Mouse (Mus musculus): ENCODE results near the gene Tmem88.

Gene Tmem88

DNA sequence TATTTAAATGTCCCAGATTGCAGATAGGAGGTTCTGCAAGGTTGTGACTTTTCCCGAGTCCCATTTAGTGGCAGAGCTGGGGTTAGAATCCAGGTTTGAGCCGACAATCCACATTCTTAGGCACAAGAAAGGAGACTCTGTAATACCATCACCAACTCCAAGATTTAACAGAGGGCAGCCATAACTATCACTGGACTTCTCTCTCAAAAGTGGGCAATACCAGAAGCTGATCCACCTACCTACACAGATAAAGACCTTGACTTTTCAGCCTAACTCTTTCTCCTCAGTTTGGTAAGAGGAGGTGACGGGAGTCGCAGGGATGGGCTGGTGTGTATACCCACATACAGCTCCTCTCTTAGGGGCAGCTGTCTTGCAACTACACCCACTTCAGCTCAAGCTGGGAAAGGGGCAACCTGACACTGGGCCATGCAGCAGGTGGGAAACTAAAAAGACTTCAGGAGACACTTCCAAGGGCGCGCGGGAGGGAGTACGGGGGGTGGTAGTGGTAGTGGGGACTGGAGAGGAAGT is 19.0 kb upstream of the Tmem88 start:
- in situ Hi-C loops (cut with MseI, MboI), result no loop called here

DNA sequence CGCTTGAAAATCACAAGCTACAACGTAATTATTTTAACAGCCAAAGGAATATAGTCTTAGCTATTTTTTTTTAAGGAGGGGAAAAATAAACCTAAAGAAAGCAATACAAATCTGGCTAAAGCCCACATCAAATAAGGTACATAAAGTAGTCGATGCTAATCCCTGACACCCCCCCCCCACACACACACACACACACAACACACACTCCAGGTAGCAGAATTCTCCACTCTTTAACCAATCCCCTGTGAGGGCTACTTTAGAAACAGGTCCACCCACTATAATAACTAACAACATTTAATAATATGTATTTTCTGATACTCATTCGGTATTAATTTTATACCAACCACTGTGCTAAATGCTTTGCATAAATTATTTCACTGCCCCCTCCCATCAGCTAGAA is 18.5 kb upstream of the Tmem88 start:
- in situ Hi-C loops (cut with MseI, MboI), result no loop called here

GRCm38 (mm10) chr11:69415668-69416451 is 17.8 kb upstream of the Tmem88 start:
- in situ Hi-C loops (cut with MseI, MboI), result no loop called here

GRCm38 (mm10) chr11:69415327-69415667 is 17.3 kb upstream of the Tmem88 start:
- in situ Hi-C loops (cut with MseI, MboI), result no loop called here

DNA sequence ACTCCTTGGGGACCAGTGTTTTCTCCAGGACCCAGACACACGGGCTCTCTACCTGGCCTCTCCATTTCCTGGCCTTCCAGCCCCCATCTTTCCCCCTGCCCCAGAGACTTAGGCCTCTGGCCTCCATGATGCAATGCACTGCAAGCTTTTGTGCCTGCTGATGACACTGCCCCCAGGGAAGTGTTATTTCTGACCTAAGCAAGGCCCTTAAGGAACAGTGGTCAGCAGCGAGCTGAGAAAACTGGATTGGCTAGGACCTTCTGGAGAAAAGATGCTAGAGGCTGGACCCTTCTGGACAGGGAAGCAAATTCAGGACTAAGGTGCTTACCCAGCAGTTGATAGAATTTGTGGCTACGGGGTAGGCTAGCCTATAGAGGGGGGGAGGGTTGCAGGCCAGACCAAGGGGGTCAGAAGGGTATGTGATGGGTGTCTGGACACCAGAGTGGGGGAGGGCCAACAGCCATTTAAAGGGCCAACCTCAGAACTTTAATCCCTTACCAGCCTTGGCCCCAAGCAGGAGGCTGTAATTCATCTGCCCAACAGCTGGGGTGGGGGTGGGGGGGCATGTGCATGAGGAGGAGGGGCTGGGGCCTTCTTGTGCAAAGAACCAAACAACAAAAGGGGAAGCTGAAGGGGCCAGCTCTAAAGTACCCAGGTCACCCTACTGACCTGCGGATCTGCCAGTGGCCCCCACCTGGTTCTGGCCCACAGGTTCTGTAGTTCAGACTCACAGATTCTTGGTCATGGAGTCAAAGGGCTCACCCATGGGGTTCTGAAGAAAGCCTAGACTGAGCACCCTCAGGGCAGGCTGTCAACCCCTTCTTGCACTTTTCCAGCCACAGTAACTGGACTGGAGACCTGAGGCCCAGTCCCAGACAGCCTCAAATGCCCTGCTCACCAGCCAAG is 16.6 kb upstream of the Tmem88 start:
- in situ Hi-C loops (cut with MseI, MboI), result no loop called here

- in situ Hi-C loops (cut with MseI, MboI), result no loop called here
Observed at GRCm38 (mm10) chr11:69413221-69414181, 15.5 kb upstream of the Tmem88 start, which contains the start of gene Kdm6b. Kdm6b (minus strand) TSS chr11:69413675.

- in situ Hi-C loops (cut with MseI, MboI), result no loop called here
Observed at GRCm38 (mm10) chr11:69412548-69412947, 14.5 kb upstream of the Tmem88 start.

DNA sequence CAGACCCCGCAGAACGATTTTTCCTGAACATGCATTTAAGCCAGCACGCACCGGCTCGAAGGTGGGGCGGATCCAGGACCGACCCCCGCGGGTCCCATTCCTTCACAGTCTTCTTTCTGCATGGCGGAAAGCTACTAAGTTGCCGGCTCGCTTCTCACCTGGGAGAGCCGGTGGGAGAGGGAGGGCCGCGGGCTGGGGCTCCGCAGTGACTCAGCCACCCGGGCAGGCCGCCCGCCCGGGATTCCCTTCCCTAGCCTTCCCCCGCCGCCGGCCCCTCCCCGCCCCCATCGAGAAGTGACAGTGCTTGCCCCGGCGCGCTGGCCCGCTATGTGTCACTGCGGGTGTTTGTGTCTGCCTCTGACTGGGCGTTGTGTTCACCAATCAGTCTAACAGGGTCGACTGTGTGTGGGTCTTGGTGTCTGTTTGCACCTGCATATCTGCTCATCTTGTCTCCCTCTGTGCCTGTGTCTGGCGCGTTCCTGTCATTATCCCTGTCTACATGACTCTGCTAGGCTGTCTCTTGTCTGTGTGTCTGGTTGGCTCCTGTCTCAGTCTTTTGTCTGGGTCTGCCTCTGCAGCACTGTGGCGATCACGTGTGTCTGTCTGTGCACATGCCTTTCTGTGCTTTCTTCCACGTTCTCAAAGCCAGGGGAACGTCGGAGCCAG is 13.6 kb upstream of the Tmem88 start:
- in situ Hi-C loops (cut with MseI, MboI), result no loop called here

DNA sequence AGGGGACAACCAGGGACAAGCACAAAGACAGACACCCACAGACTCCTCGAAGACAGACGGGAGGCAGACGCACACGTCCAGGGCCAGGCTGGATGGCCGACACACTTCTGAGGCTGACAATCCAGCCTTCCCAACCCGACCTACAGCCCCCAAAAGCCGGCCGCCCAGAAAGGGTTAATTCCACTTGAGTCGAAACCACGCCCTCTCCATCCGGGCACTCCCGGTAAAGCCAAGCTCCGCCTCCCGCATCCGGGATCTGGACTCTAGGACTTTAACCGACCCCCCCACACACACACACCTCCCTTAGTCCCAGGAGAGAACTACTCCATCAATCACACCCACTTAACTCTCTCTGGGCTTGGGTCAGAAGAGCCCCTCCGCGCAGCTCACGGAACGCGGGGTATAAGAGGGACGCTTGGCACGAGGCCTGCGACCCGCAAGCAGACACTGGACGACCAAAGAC is 13.1 kb upstream of the Tmem88 start:
- in situ Hi-C loops (cut with MseI, MboI), result no loop called here

- in situ Hi-C loops (cut with MseI, MboI), result no loop called here
Observed at GRCm38 (mm10) chr11:69410310-69411072, 12.5 kb upstream of the Tmem88 start.

- in situ Hi-C loops (cut with MseI, MboI), result no loop called here
Observed at GRCm38 (mm10) chr11:69410045-69410309, 11.9 kb upstream of the Tmem88 start.

DNA sequence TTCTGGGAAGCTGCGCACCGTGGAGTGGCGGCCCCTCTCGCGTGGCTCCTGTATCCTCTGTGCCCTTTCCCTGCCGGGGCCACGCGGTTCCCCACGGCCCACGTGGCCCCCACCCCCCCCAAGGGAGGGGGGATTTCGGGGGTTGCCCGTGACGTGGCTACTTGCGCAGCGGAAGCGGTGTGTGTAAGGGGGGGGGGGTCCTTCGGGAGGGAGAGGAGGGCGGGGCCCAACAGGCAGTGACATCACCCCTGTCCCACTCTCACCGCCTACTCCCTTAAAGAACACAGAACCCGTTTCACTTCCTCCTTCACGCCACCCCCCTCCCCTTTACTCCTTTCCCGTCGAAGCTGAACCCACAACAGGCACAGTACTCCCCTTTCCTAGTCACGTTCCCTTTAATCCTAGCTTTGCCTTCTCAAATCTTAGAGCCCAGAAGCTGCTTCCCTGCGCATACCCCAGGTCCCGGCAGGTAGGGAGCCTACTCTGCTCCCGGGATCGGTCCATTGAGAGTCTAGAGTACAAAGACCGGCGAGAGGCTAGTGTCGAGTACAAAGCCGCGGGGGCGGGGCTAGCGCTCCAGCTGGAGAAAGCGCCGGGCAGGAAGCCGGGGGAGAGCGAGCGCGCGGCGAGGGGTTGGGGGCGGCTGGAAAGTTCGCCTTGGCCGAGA is 11.5 kb upstream of the Tmem88 start:
- in situ Hi-C loops (cut with MseI, MboI), result loop anchor here (10.0 kb wide), 1 partner anchor 105 kb away; no protein-coding TSS in a partner anchor

DNA sequence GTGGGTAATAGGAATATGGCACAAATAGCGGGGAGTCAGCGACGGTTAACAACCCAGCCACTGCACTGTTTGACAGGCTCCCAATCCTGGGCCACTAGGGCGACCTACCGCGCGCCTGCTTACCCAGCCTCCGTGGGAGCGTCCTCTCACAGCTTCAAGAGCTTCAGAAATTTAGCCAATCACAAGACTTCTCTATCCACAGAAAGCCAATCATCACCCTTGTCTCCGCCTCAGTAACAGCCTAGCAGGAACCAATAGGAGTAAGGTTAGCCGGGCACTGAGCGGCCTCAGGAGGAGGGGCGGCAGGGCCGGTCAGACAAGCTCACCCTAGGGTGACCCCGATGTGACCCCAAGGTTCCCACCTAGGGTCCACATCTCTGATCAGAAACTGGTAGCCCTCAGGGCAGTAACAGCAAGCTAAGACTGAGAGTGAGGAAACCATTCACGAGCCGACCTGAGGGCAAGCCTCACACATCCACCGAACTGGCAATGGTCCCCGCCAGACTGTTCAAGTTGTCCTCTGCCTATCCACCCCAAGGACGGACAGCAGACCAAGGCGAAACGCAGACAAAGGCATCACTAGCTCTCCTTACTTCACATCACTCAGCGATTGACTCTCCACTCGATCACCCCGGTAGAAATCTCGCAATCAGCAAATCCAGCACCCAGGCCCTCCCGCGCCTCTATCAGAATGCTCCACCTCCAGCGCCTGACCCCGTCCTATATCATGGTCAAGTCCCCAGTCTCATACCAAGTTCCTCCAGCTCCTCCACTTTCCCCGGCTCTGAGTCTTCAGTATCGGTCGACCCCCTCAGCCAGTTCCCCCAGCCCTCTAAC is 10.7 kb upstream of the Tmem88 start:
- in situ Hi-C loops (cut with MseI, MboI), result loop anchor here (10.0 kb wide), 1 partner anchor 106 kb away; no protein-coding TSS in a partner anchor

GRCm38 (mm10) chr11:69407724-69408004 is 9.6 kb upstream of the Tmem88 start:
- in situ Hi-C loops (cut with MseI, MboI), result loop anchor here (10.0 kb wide), 1 partner anchor 107 kb away; no protein-coding TSS in a partner anchor

- in situ Hi-C loops (cut with MseI, MboI), result loop anchor here (10.0 kb wide), 1 partner anchor 108 kb away; no protein-coding TSS in a partner anchor
Observed at GRCm38 (mm10) chr11:69406867-69407723, 9.1 kb upstream of the Tmem88 start.

- in situ Hi-C loops (cut with MseI, MboI), result loop anchor here (10.0 kb wide), 1 partner anchor 109 kb away; no protein-coding TSS in a partner anchor
Observed at GRCm38 (mm10) chr11:69406282-69406681, 8.2 kb upstream of the Tmem88 start.

GRCm38 (mm10) chr11:69405397-69406200 is 7.6 kb upstream of the Tmem88 start:
- in situ Hi-C loops (cut with MseI, MboI), result loop anchor here (10.0 kb wide), 1 partner anchor 109 kb away; no protein-coding TSS in a partner anchor
